Comparison of ENCODE assay signal across 17 mouse cellular contexts in the genomic region with DNA sequence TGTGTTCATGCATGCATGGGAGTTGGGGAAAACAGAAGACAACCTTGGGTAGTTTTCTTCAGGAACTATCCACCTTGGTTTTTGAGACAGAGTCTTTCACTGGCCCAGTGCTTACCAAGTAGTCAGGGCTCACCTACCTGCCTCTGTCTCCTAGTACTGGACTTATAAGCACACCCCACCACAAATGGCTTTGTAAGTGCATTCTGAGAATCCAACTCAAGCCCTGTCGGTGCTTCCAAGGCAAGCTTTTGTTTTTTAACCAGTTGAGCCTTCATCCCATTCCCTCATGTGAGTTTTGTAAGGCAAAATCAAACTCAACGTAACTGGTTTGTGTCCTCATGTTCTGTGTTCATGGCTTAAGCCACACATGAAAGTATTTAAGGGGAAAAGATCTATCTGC.
"Had no signal": no experiment of that assay in that cellular context is flagged by ENCODE, and none has a peak within 500 bp of the region (broad histone marks: within the 10 kb centered on the region; RNA-seq: fewer than 3 reads in every experiment).

No protein-coding gene starts in this region.

- H3K9ac ChIP-seq: liver, postnatal 0 days; lung, embryonic 15.5 days; midbrain, embryonic 12.5 days; midbrain, embryonic 15.5 days; neural tube, embryonic 12.5 days; stomach, embryonic 15.5 days had no signal

- H3K27ac ChIP-seq: lung, embryonic 15.5 days; macrophage; midbrain, embryonic 12.5 days; midbrain, embryonic 15.5 days; neural tube, embryonic 12.5 days; stomach, embryonic 15.5 days; stomach, postnatal 0 days had no signal

- H3K4me3 ChIP-seq: lung, embryonic 15.5 days; megakaryocyte, embryonic 14.5 days; midbrain, embryonic 12.5 days; midbrain, embryonic 15.5 days; neural tube, embryonic 12.5 days; stomach, embryonic 15.5 days had no signal

- H3K27me3 ChIP-seq: lung, embryonic 15.5 days; megakaryocyte, embryonic 14.5 days; midbrain, embryonic 12.5 days; midbrain, embryonic 15.5 days; neural tube, embryonic 12.5 days; stomach, embryonic 15.5 days had no signal

- H3K4me2 ChIP-seq: lung, embryonic 15.5 days; midbrain, embryonic 12.5 days; midbrain, embryonic 15.5 days; neural tube, embryonic 12.5 days; stomach, embryonic 15.5 days had no signal

- ATAC-seq: liver, postnatal 0 days; lung, postnatal 0 days; midbrain, embryonic 15.5 days had no signal

- H3K9me3 ChIP-seq: lung, embryonic 15.5 days; megakaryocyte, embryonic 14.5 days; midbrain, embryonic 12.5 days; midbrain, embryonic 15.5 days; neural tube, embryonic 12.5 days; stomach, embryonic 15.5 days had no signal

- DNase-seq: liver, postnatal 0 days; lung, adult 2 months; lung, postnatal 14 days; lung, postnatal 36 days; right cerebral cortex, postnatal 14 days; thymus, adult 2 months; thymus, postnatal 25 days; thymus, postnatal 4 days had no signal

- H3K4me1 ChIP-seq: lung, embryonic 15.5 days; midbrain, embryonic 12.5 days; midbrain, embryonic 15.5 days; stomach, embryonic 15.5 days had no signal

- H3K36me3 ChIP-seq: lung, embryonic 15.5 days; midbrain, embryonic 12.5 days; midbrain, embryonic 15.5 days; neural tube, embryonic 12.5 days; stomach, embryonic 15.5 days had no signal
